Mouse (Mus musculus) neural tube, embryonic 15.5 days (tissue): ENCODE data around the gene Stoml2. TPM values are rescaled to one million over a fixed set of nuclear protein-coding genes. Genes with fewer than 3 reads are reported as not detected.
A peak's percentile ranks its signal among the peaks of the same experiment; 100 is the strongest.

ENCODE experiments used
- ATAC-seq: fragments of 200-750 bp; cut with Nextera tagmentation; 2 replicates; pipeline ENCODE4 v1.8.0; 2017; ENCODE audit warnings: mild to moderate bottlenecking, moderate TSS enrichment, moderate library complexity; ENCODE audit not compliant: low FRiP score
- H3K27ac ChIP-seq: fragments of 300-500 bp; sonication (generic); replicated peaks from 2 replicates; pipeline ENCODE4 v1.5.1; 2015; ENCODE audit warnings: mild to moderate bottlenecking, inconsistent platforms
- H3K27me3 ChIP-seq: fragments of 300-500 bp; sonication (generic); replicated peaks from 2 replicates; pipeline ENCODE4 v1.6.1; 2015; ENCODE audit warnings: inconsistent platforms
- H3K36me3 ChIP-seq: fragments of 300-500 bp; sonication (generic); 2 replicates; pipeline ENCODE4 v1.6.1; 2015; ENCODE audit warnings: inconsistent platforms
- H3K4me1 ChIP-seq: fragments of 300-500 bp; sonication (generic); 2 replicates; pipeline ENCODE4 v1.6.1; 2015; ENCODE audit warnings: inconsistent platforms
- H3K4me2 ChIP-seq: fragments of 300-500 bp; sonication (generic); 2 replicates; pipeline ENCODE4 v1.6.1; 2015; ENCODE audit warnings: inconsistent platforms, mild to moderate bottlenecking, moderate library complexity
- H3K4me3 ChIP-seq: fragments of 300-500 bp; sonication (generic); replicated peaks from 2 replicates; pipeline ENCODE4 v1.5.1; 2015; ENCODE audit warnings: mild to moderate bottlenecking, inconsistent platforms
- H3K9ac ChIP-seq: fragments of 300-500 bp; sonication (generic); replicated peaks from 2 replicates; pipeline ENCODE4 v1.6.1; 2015; ENCODE audit warnings: mild to moderate bottlenecking, inconsistent platforms
- H3K9me3 ChIP-seq: fragments of 300-500 bp; sonication (generic); replicated peaks from 2 replicates; pipeline ENCODE4 v1.6.1; 2016; ENCODE audit warnings: inconsistent platforms
- WGBS: fragments of 180-500 bp; shearing (Covaris S2); methylation state at CpG from one replicate; pipeline ENCODE4 v1.1.7; 2015; ENCODE audit warnings: mixed read lengths; 5-methylcytosine and 5-hydroxymethylcytosine counted together
- polyA plus RNA-seq: library from polyadenylated mRNA; unstranded; fragments of >200 nt; fragmentation: Nextera tagmentation; extraction: Ambion mirVana; gene quantifications from 2 replicates; pipeline ENCODE4 v1.2.1, GENCODE M21; 2015

Gene Stoml2
- polyA plus RNA-seq, 1 experiment from 2014 or later, result 231 TPM

GRCm38 (mm10) chr4:43046607-43047006 lies 15.1 kb upstream of the Stoml2 start:
- Histone ChIP-seq H3K9ac (no peak overlapping the region), H3K4me1 (peaks cover 33% of the 10 kb centered on the region), H3K4me3 (no peak overlapping the region), H3K4me2 (peak overlapping the region; percentile 88), H3K9me3 (no peaks in the 10 kb centered on the region), H3K27me3 (no peaks in the 10 kb centered on the region), H3K27ac (no peak overlapping the region), H3K36me3 (no peaks in the 10 kb centered on the region)
- WGBS, result 63% methylated on average over 5 of the region's 5 CpGs
- no peak for ATAC-seq

- ATAC-seq, result peak; percentile 93
- WGBS, result under 1% methylated on average over 32 of the region's 33 CpGs
- Histone ChIP-seq H3K9ac (peak within 1 kb of the TSS; percentile 62), H3K27ac (peak within 1 kb of the TSS; percentile 75), H3K4me3 (peak within 1 kb of the TSS; percentile 63), H3K27me3 (no peaks in the 10 kb centered on the region), H3K4me2 (peak within 1 kb of the TSS; percentile 88), H3K36me3 (no peaks in the 10 kb centered on the region), H3K9me3 (no peaks in the 10 kb centered on the region), H3K4me1 (peaks cover 38% of the 10 kb centered on the region)
Measured at GRCm38 (mm10) chr4:43045659-43046302, 14.3 kb upstream of the Stoml2 start, which contains the start of gene Fam214b. Gene Fam214b, minus strand, starts transcription at chr4:43046220.

GRCm38 (mm10) chr4:43045285-43045658 lies 13.8 kb upstream of the Stoml2 start:
- ATAC-seq, result peak; percentile 13
- 4% methylated on average over 13 of the region's 13 CpGs for WGBS
- no peaks in the 10 kb centered on the region for H3K27me3 ChIP-seq
- peak overlapping the region; percentile 88 for H3K4me2 ChIP-seq
- H3K9me3 ChIP-seq, result no peaks in the 10 kb centered on the region
- H3K9ac ChIP-seq, result peak overlapping the region; percentile 62
- H3K27ac ChIP-seq, result peak overlapping the region; percentile 75
- H3K36me3 ChIP-seq, result no peaks in the 10 kb centered on the region
- H3K4me3 ChIP-seq, result peak overlapping the region; percentile 63
- peaks cover 42% of the 10 kb centered on the region for H3K4me1 ChIP-seq

- H3K27ac ChIP-seq, result peak overlapping the region; percentile 75
- no peaks in the 10 kb centered on the region for H3K27me3 ChIP-seq
- H3K9ac ChIP-seq, result peak overlapping the region; percentile 62
- no peaks in the 10 kb centered on the region for H3K9me3 ChIP-seq
- peak overlapping the region; percentile 63 for H3K4me3 ChIP-seq
- WGBS, result 1% methylated on average over 4 of the region's 4 CpGs
- H3K4me2 ChIP-seq, result peak overlapping the region; percentile 88
- peaks cover 42% of the 10 kb centered on the region for H3K4me1 ChIP-seq
- H3K36me3 ChIP-seq, result no peaks in the 10 kb centered on the region
- no peak for ATAC-seq
Measured at GRCm38 (mm10) chr4:43044673-43045072, 13.2 kb upstream of the Stoml2 start.

DNA sequence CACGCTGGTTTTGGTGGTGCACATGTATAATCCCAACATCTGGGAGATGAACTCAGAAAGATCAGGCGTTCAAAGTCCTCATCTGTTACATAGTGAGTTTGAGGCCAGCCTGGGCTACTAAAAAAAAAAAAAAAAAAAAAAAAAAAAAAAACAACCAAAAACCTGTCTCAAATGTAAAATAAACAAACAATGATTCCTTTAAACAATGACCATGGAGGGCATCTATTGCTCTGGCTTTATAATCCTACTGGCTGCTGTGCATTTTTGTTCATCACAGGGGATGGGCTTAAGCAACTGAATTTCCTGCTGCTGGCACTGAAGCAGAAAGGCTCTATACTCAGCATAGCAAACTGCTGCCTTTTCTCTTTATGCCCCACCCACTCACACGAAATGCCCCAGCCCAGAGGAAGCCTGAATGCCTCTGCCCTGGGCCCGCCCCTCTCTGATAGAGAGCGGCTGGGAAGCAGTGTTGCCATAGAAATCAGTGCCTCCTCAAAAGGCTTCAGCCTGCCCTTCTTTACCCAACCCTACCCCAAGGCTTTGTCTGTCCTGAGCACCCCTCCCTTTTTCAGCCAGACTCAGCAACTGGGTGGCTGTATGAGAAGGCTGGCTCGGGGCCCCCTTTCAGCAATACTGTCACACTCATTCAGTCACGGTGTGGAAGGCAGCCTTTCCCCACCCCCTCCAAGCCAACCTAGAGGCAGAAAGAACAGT lies 12.3 kb upstream of the Stoml2 start:
- H3K9me3 ChIP-seq, result no peaks in the 10 kb centered on the region
- peak; percentile 23 for ATAC-seq
- WGBS, result 11% methylated on average over 7 of the region's 7 CpGs
- peak overlapping the region; percentile 88 for H3K4me2 ChIP-seq
- no peaks in the 10 kb centered on the region for H3K36me3 ChIP-seq
- no peaks in the 10 kb centered on the region for H3K27me3 ChIP-seq
- H3K4me1 ChIP-seq, result peaks cover 51% of the 10 kb centered on the region
- H3K4me3 ChIP-seq, result peak overlapping the region; percentile 63
- no peak overlapping the region; the same call in 1 of the 2 replicates for H3K9ac ChIP-seq
- peak overlapping the region; percentile 75 for H3K27ac ChIP-seq

DNA sequence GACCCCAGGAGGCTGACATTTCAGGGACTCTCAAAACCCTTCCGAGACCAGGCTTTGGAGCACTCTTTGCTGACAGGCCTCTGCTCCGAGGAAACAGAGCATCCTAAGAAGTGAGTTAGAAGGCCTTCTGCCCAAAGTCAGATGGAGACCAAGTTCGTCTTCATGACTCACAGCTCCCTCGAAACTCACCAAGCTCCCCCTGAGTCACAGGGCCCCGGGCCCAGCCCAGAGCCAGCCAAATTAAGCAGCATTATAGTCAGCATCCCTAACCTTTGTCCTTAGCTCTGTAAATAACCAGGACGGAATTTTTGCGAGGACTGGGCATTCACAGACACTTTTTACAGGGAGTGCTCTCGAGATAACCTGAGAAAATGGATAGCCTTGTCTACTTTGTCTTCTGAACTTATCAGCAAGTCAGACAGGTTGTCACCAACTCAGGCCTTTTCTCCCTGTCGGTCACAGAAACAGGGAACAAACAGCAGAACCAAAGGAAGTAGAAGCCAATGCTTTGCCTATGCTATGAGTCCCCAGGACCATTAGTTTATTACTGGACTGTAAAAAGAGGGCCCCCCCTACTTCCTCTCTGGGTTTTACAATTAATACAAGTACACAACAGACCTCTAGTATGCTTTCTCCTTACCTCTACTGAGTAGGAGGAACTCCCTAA lies 9.5 kb upstream of the Stoml2 start:
- 58% methylated on average over 9 of the region's 9 CpGs for WGBS
- H3K27me3 ChIP-seq, result no peaks in the 10 kb centered on the region
- no peak overlapping the region for H3K4me3 ChIP-seq
- peak overlapping the region; percentile 39; the same call in 1 of the 2 replicates for H3K27ac ChIP-seq
- H3K36me3 ChIP-seq, result peaks cover 7% of the 10 kb centered on the region
- ATAC-seq, result no peak
- H3K4me1 ChIP-seq, result peaks cover 64% of the 10 kb centered on the region
- H3K4me2 ChIP-seq, result 0 out of 2 replicates have a peak overlapping the region, but pooled peaks have one; percentile 88
- no peak overlapping the region for H3K9ac ChIP-seq
- no peaks in the 10 kb centered on the region for H3K9me3 ChIP-seq

GRCm38 (mm10) chr4:43040114-43040572 lies 8.6 kb upstream of the Stoml2 start:
- Histone ChIP-seq H3K27me3 (no peaks in the 10 kb centered on the region), H3K9ac (peak overlapping the region; percentile 83), H3K4me3 (peak overlapping the region; percentile 82), H3K36me3 (peaks cover 15% of the 10 kb centered on the region), H3K27ac (peak overlapping the region; percentile 82), H3K9me3 (no peaks in the 10 kb centered on the region), H3K4me1 (peaks cover 59% of the 10 kb centered on the region), H3K4me2 (peak overlapping the region; percentile 88)
- 1% methylated on average over 25 of the region's 25 CpGs for WGBS
- ATAC-seq, result peak; percentile 95

- H3K36me3 ChIP-seq, result peaks cover 20% of the 10 kb centered on the region
- peak overlapping the region; percentile 82 for H3K27ac ChIP-seq
- no peaks in the 10 kb centered on the region for H3K27me3 ChIP-seq
- WGBS, result 1% methylated on average over 11 of the region's 11 CpGs
- peak overlapping the region; percentile 83 for H3K9ac ChIP-seq
- H3K4me3 ChIP-seq, result peak overlapping the region; percentile 82
- H3K4me2 ChIP-seq, result peak overlapping the region; percentile 88
- H3K4me1 ChIP-seq, result peaks cover 53% of the 10 kb centered on the region
- no peaks in the 10 kb centered on the region for H3K9me3 ChIP-seq
- peak; percentile 37 for ATAC-seq
Measured at GRCm38 (mm10) chr4:43039609-43040008, 8.1 kb upstream of the Stoml2 start.

DNA sequence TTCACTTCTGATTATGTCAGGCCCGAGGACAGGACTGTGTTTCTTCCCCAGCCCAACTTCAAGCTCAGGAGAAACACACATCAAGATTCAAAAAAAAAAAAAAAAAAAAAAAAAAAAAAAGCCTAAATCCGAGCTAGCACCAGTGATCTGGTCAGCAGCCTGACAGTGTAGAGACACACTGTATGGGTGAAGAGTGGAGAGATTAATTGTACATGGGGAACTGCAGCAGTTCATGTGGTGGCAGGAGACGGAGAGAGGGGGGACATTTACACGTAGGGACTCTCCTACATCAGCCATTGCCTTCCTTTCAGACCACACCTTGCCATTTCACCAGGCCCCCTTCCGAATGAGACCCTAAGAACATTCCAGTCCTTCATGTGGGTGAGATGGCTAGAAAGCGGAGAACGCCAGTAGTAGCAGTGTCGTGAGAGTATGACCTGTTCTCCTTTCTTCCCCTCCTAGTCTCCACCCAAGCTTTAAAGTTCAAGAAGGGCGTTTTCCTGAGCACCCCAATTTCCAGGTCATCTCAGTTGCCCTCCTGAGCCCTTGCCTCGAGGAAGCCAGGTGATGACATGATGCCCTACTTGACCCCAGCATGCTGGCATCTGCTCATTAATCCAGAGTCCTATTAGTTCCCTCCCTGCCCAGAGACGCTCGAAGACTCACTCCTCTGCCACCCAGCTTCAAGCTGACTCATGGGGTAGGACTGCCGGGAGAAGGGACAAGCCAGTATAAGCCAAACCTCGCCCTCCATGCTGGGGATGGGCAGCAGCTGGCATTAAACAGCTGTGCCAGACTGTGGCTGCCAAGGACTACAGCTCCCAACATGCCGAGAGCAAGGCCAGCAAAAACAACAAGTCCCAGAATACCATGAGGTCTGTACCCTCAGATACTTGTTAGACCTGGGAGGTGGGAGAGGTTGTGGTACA lies 7.3 kb upstream of the Stoml2 start:
- H3K4me3 ChIP-seq, result peak overlapping the region; percentile 82
- ATAC-seq, result peak; percentile 12
- no peaks in the 10 kb centered on the region for H3K27me3 ChIP-seq
- H3K9ac ChIP-seq, result peak overlapping the region; percentile 83
- WGBS, result 65% methylated on average over 15 of the region's 15 CpGs
- H3K27ac ChIP-seq, result peak overlapping the region; percentile 82
- H3K4me2 ChIP-seq, result peak overlapping the region; percentile 88
- H3K36me3 ChIP-seq, result peaks cover 28% of the 10 kb centered on the region
- no peaks in the 10 kb centered on the region for H3K9me3 ChIP-seq
- peaks cover 46% of the 10 kb centered on the region for H3K4me1 ChIP-seq

GRCm38 (mm10) chr4:43037860-43038566 lies 6.5 kb upstream of the Stoml2 start:
- Histone ChIP-seq H3K4me1 (peaks cover 37% of the 10 kb centered on the region), H3K27ac (no peak overlapping the region), H3K9ac (no peak overlapping the region), H3K4me2 (peak overlapping the region; percentile 88; the same call in 1 of the 2 replicates), H3K36me3 (peaks cover 36% of the 10 kb centered on the region), H3K27me3 (no peaks in the 10 kb centered on the region), H3K4me3 (peak overlapping the region; percentile 82), H3K9me3 (no peaks in the 10 kb centered on the region)
- no peak for ATAC-seq
- 68% methylated on average over 4 of the region's 4 CpGs for WGBS
